9 mouse cellular contexts compared by ENCODE assay signal in the genomic region with DNA sequence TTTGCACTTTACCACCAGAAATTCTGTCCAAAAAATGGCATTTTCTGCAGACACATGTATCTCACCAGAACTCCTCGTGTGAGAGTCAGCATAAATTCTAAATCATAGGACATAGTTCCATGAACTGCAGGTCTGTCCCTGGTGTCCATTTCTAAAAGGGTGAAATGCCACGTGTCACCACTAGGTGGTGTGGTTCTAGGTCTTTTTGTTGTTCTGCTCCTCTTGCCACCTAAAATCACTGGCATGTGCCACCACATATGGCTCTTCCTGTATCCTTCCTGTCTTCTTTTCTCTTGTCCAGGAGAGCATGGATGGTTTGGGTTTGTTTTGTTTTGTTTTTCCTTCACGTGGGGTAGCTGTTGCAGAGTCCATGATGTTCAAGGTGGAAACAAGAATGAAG. TPM values are rescaled to one million over a fixed set of nuclear protein-coding genes. Genes with fewer than 3 reads are reported as not detected.
A peak's percentile ranks its signal among the peaks of the same experiment; 100 is the strongest.
DNase-seq lines count a peak whose midpoint lies in the region; ATAC-seq and TF ChIP-seq lines count a peak whose summit lies in the region.
"Had no signal": no experiment of that assay in that cellular context is flagged by ENCODE, and none has a peak within 500 bp of the region (broad histone marks: within the 10 kb centered on the region; RNA-seq: fewer than 3 reads in every experiment).

No protein-coding gene starts in this region.

- no peak for ATAC-seq in kidney, embryonic 15.5 days (replicated peaks; ENCODE audit: low FRiP score)
- no peak for ATAC-seq in limb, embryonic 11.5 days (ENCODE audit: insufficient number of reproducible peaks, low FRiP score, low TSS enrichment, low read depth)

- H3K27ac ChIP-seq in kidney, adult 2 months (ENCODE audit: insufficient read depth, low read depth, low read length), result no peak overlapping the region
- H3K27ac ChIP-seq in kidney, embryonic 15.5 days, result no peak overlapping the region
- H3K27ac ChIP-seq in limb, embryonic 11.5 days (replicated peaks; ENCODE audit: low read depth, low read length), result no peak overlapping the region
- H3K27ac ChIP-seq: embryonic facial prominence, embryonic 15.5 days had no signal

- peak; percentile 29 for DNase-seq in kidney, adult 2 months
- peak; percentile 50 for DNase-seq in ZHBTc4 (ENCODE audit: low read depth, low spot score)
- DNase-seq in embryo, embryonic 10.5 days (ENCODE audit: low spot score), result peak; percentile 71
- DNase-seq in limb, embryonic 11.5 days (ENCODE audit: low spot score), result peak; percentile 63
- DNase-seq in yolk sac, embryonic 10.5 days (ENCODE audit: low spot score), result peak; percentile 2
- DNase-seq in urinary bladder, postnatal 25 days (ENCODE audit: low spot score), result no peak

- WGBS in kidney, adult 2 months, result 19% methylated on average over 3 of the region's 3 CpGs
- 19% methylated on average over 3 of the region's 3 CpGs for WGBS in kidney, embryonic 15.5 days
- WGBS in limb, embryonic 11.5 days, result 24% methylated on average over 3 of the region's 3 CpGs

- TF ChIP-seq CTCF in kidney, adult 2 months (conservative IDR thresholded peaks at IDR 0.05; ENCODE audit: insufficient read depth, insufficient read length, low read depth, low read length), result peak; percentile 45
- TF ChIP-seq CTCF in E14TG2a.4 (conservative IDR thresholded peaks at IDR 0.05; ENCODE audit: low read length), result peak; percentile 80

- H3K4me3 ChIP-seq in kidney, adult 2 months (ENCODE audit: insufficient read depth, low read depth, low read length), result no peak overlapping the region
- H3K4me3 ChIP-seq in kidney, embryonic 15.5 days (replicated peaks), result no peak overlapping the region
- H3K4me3 ChIP-seq in E14TG2a.4 (replicated peaks; ENCODE audit: low read length), result no peak overlapping the region
- H3K4me3 ChIP-seq in limb, embryonic 11.5 days (ENCODE audit: low read depth, low read length), result no peak overlapping the region
- H3K4me3 ChIP-seq: embryonic facial prominence, embryonic 15.5 days had no signal

- no peaks in the 10 kb centered on the region for H3K9me3 ChIP-seq in kidney, embryonic 15.5 days (replicated peaks)
- no peaks in the 10 kb centered on the region for H3K9me3 ChIP-seq in E14TG2a.4 (ENCODE audit: low read length)
- H3K9me3 ChIP-seq in limb, embryonic 11.5 days (ENCODE audit: control insufficient read depth, low read length), result no peaks in the 10 kb centered on the region
- H3K9me3 ChIP-seq: embryonic facial prominence, embryonic 15.5 days had no signal

- H3K4me1 ChIP-seq in kidney, adult 2 months (ENCODE audit: control insufficient read depth, insufficient read depth, low read length), result no peaks in the 10 kb centered on the region
- no peaks in the 10 kb centered on the region for H3K4me1 ChIP-seq in kidney, embryonic 15.5 days
- H3K4me1 ChIP-seq in E14TG2a.4 (replicated peaks; ENCODE audit: low read depth, low read length), result no peaks in the 10 kb centered on the region; the same call in 1 of the 2 replicates
- H3K4me1 ChIP-seq in limb, embryonic 11.5 days (ENCODE audit: control insufficient read depth, insufficient read depth, low read length), result no peaks in the 10 kb centered on the region
- H3K4me1 ChIP-seq: embryonic facial prominence, embryonic 15.5 days had no signal

- H3K9ac ChIP-seq in kidney, embryonic 15.5 days, result no peak overlapping the region
- no peak overlapping the region for H3K9ac ChIP-seq in limb, embryonic 11.5 days (ENCODE audit: low read length)
- H3K9ac ChIP-seq: embryonic facial prominence, embryonic 15.5 days had no signal

- no peak for TF ChIP-seq POLR2A in kidney, adult 2 months (IDR thresholded peaks at IDR 0.05; ENCODE audit: low read depth, low read length)

- no peak overlapping the region for H3K4me2 ChIP-seq in kidney, embryonic 15.5 days
- H3K4me2 ChIP-seq in limb, embryonic 11.5 days (ENCODE audit: low read depth, severe bottlenecking), result no peak overlapping the region
- H3K4me2 ChIP-seq: embryonic facial prominence, embryonic 15.5 days had no signal

- H3K36me3 ChIP-seq in kidney, adult 2 months (ENCODE audit: control insufficient read depth, insufficient read depth, low read length), result no peaks in the 10 kb centered on the region
- no peaks in the 10 kb centered on the region for H3K36me3 ChIP-seq in kidney, embryonic 15.5 days
- no peaks in the 10 kb centered on the region for H3K36me3 ChIP-seq in E14TG2a.4 (ENCODE audit: insufficient read depth, low read length)
- H3K36me3 ChIP-seq in limb, embryonic 11.5 days (ENCODE audit: control insufficient read depth, insufficient read depth, low read length), result no peaks in the 10 kb centered on the region
- H3K36me3 ChIP-seq: embryonic facial prominence, embryonic 15.5 days had no signal

- no peaks in the 10 kb centered on the region for H3K27me3 ChIP-seq in kidney, adult 2 months (replicated peaks; ENCODE audit: control insufficient read depth, insufficient read depth, low read length)
- H3K27me3 ChIP-seq in kidney, embryonic 15.5 days, result no peaks in the 10 kb centered on the region
- no peaks in the 10 kb centered on the region for H3K27me3 ChIP-seq in E14TG2a.4 (ENCODE audit: insufficient read depth, low read length)
- no peaks in the 10 kb centered on the region for H3K27me3 ChIP-seq in limb, embryonic 11.5 days (ENCODE audit: control insufficient read depth, insufficient read depth, low read length)
- H3K27me3 ChIP-seq: embryonic facial prominence, embryonic 15.5 days had no signal

RNA-seq across cellular contexts. Expression of a gene that starts 42.7 kb away (rescaled TPM):
- polyA plus RNA-seq in kidney, adult 2 months (2012; rRNA removed), result 24.0 and 29.2 TPM in 2 replicates
- 87.6 and 100.0 TPM in 2 replicates for polyA plus RNA-seq in kidney, embryonic 15.5 days (2015; fragmentation: Nextera tagmentation; extraction: Ambion mirVana)
- polyA plus RNA-seq in limb, embryonic 11.5 days (2014; fragmentation: Nextera tagmentation; extraction: Ambion mirVana), result 134 and 146 TPM in 2 replicates
